ENCODE assay signal across 9 mouse cellular contexts in genomic region chr6:140514205-140515110, GRCm38 (mm10).
A peak's percentile ranks its signal among the peaks of the same experiment; 100 is the strongest.
DNase-seq lines count a peak whose midpoint lies in the region; ATAC-seq and TF ChIP-seq lines count a peak whose summit lies in the region.
"Had no signal": no experiment of that assay in that cellular context is flagged by ENCODE, and none has a peak within 500 bp of the region (broad histone marks: within the 10 kb centered on the region; RNA-seq: fewer than 3 reads in every experiment).

No protein-coding gene starts in this region.

- H3K27me3 ChIP-seq in cerebellum, adult 2 months (ENCODE audit: control insufficient read depth, insufficient read depth, low read length), result no peaks in the 10 kb centered on the region
- no peaks in the 10 kb centered on the region for H3K27me3 ChIP-seq in heart, embryonic 11.5 days (ENCODE audit: control insufficient read depth, insufficient read depth, low read length)
- no peaks in the 10 kb centered on the region for H3K27me3 ChIP-seq in kidney, postnatal 0 days (ENCODE audit: insufficient read depth, low read length)
- H3K27me3 ChIP-seq in midbrain, embryonic 14.5 days (ENCODE audit: control insufficient read depth, insufficient read depth, low read length), result no peaks in the 10 kb centered on the region

- H3K4me2 ChIP-seq in heart, embryonic 11.5 days, result peak overlapping the region; percentile 49
- no peak overlapping the region for H3K4me2 ChIP-seq in kidney, postnatal 0 days (ENCODE audit: low read length)
- peak overlapping the region; percentile 19; the same call in 1 of the 2 replicates for H3K4me2 ChIP-seq in midbrain, embryonic 14.5 days (ENCODE audit: low read length)

- intact Hi-C loops in left cerebral cortex, postnatal 14 days (cut with DNase I), result no loop called here

- peak; percentile 57 to 61 for DNase-seq in cerebellum, adult 2 months
- DNase-seq in cerebellum, adult 11 months, result no peak
- DNase-seq in brain, adult 2 months (ENCODE audit: low read depth, low spot score), result peak; percentile 77
- DNase-seq in kidney, postnatal 0 days (ENCODE audit: low spot score), result peak; percentile 58
- peak; percentile 63 for DNase-seq in midbrain, embryonic 14.5 days
- no peak for DNase-seq in left cerebral cortex, postnatal 14 days (ENCODE audit: low spot score in 2 of 2)
- no peak for DNase-seq in ovary, postnatal 10 days (ENCODE audit: low spot score)

- H3K9me3 ChIP-seq in heart, embryonic 11.5 days (replicated peaks; ENCODE audit: control insufficient read depth, low read length), result no peaks in the 10 kb centered on the region
- H3K9me3 ChIP-seq in kidney, postnatal 0 days (replicated peaks; ENCODE audit: low read length), result no peaks in the 10 kb centered on the region
- no peaks in the 10 kb centered on the region for H3K9me3 ChIP-seq in midbrain, embryonic 14.5 days (ENCODE audit: control insufficient read depth, low read length)

- WGBS in cerebellum, adult 2 months, result 15% methylated on average over 8 of the region's 8 CpGs
- 13% methylated on average over 8 of the region's 8 CpGs for WGBS in heart, embryonic 11.5 days (ENCODE audit: insufficient replicate concordance)
- whole genome bisulfite sequencing in kidney, postnatal 0 days, result 16% methylated on average over 8 of the region's 8 CpGs
- WGBS in midbrain, embryonic 14.5 days, result 17% methylated on average over 8 of the region's 8 CpGs

- H3K27ac ChIP-seq in cerebellum, adult 2 months (ENCODE audit: insufficient read depth, low read length), result peak overlapping the region; percentile 16
- H3K27ac ChIP-seq in heart, embryonic 11.5 days (ENCODE audit: low read depth, low read length), result peak overlapping the region; percentile 64; the same call in 1 of the 2 replicates
- no peak overlapping the region; the same call in 1 of the 2 replicates for H3K27ac ChIP-seq in kidney, postnatal 0 days
- H3K27ac ChIP-seq in midbrain, embryonic 14.5 days (replicated peaks; ENCODE audit: low read depth, low read length), result peak overlapping the region; percentile 49; the same call in 1 of the 2 replicates

- H3K9ac ChIP-seq in heart, embryonic 11.5 days (ENCODE audit: low read depth, low read length), result no peak overlapping the region; the same call in 1 of the 2 replicates
- no peak overlapping the region for H3K9ac ChIP-seq in kidney, postnatal 0 days (ENCODE audit: low read depth, low read length)
- H3K9ac ChIP-seq in midbrain, embryonic 14.5 days (replicated peaks; ENCODE audit: low read length), result 0 out of 2 replicates have a peak overlapping the region, but pooled peaks have one; percentile 20

- peak; percentile 62; the same call in 1 of the 2 replicates for ATAC-seq in heart, embryonic 11.5 days (replicated peaks; ENCODE audit: insufficient number of reproducible peaks, low FRiP score, low TSS enrichment)
- ATAC-seq in kidney, postnatal 0 days (replicated peaks; ENCODE audit: low FRiP score, low read depth), result no peak
- 0 out of 2 replicates have a peak, but pooled peaks have one; percentile 31 for ATAC-seq in midbrain, embryonic 14.5 days (ENCODE audit: low FRiP score, low TSS enrichment)

- peaks cover 29% of the 10 kb centered on the region for H3K4me1 ChIP-seq in cerebellum, adult 2 months (ENCODE audit: control insufficient read depth, insufficient read depth, low read length)
- H3K4me1 ChIP-seq in heart, embryonic 11.5 days (ENCODE audit: control insufficient read depth, insufficient read depth, low read length), result peaks cover 14% of the 10 kb centered on the region
- peaks cover 2% of the 10 kb centered on the region; the same call in 1 of the 2 replicates for H3K4me1 ChIP-seq in kidney, postnatal 0 days (replicated peaks; ENCODE audit: insufficient read depth, low read length)
- H3K4me1 ChIP-seq in midbrain, embryonic 14.5 days (ENCODE audit: control insufficient read depth, insufficient read depth, low read length), result peaks cover 16% of the 10 kb centered on the region

- H3K36me3 ChIP-seq in heart, embryonic 11.5 days (ENCODE audit: control insufficient read depth, insufficient read depth, low read length), result no peaks in the 10 kb centered on the region
- H3K36me3 ChIP-seq in kidney, postnatal 0 days (ENCODE audit: insufficient read depth, low read length), result no peaks in the 10 kb centered on the region
- H3K36me3 ChIP-seq in midbrain, embryonic 14.5 days (ENCODE audit: control insufficient read depth, insufficient read depth, low read length), result no peaks in the 10 kb centered on the region
- H3K36me3 ChIP-seq: G1E had no signal

- TF ChIP-seq POLR2A in cerebellum, adult 2 months (IDR thresholded peaks at IDR 0.05; ENCODE audit: borderline replicate concordance, insufficient read depth, low read length), result no peak

- TF ChIP-seq CTCF in cerebellum, adult 2 months (IDR thresholded peaks at IDR 0.05; ENCODE audit: borderline replicate concordance, insufficient read depth, low read depth, low read length), result no peak
- no peak for TF ChIP-seq CTCF in kidney, postnatal 0 days (IDR thresholded peaks at IDR 0.05; ENCODE audit: low read depth)

- no peak overlapping the region for H3K4me3 ChIP-seq in cerebellum, adult 2 months (replicated peaks; ENCODE audit: insufficient read depth, low read depth, low read length)
- no peak overlapping the region for H3K4me3 ChIP-seq in heart, embryonic 11.5 days (ENCODE audit: low read depth, low read length)
- H3K4me3 ChIP-seq in kidney, postnatal 0 days (replicated peaks; ENCODE audit: low read depth, low read length), result no peak overlapping the region
- H3K4me3 ChIP-seq in midbrain, embryonic 14.5 days (replicated peaks; ENCODE audit: low read depth, low read length), result no peak overlapping the region

Comparison
In these comparisons a context has a peak if more than half of its experiments do, and no peak if none do; other contexts are left out.
1. DNase-seq: peak in cerebellum, adult 2 months (2 of 2), brain, adult 2 months (single experiment), kidney, postnatal 0 days (single experiment) and midbrain, embryonic 14.5 days (single experiment); none in cerebellum, adult 11 months (single experiment), left cerebral cortex, postnatal 14 days (0 of 2) and ovary, postnatal 10 days (single experiment).